Mouse (Mus musculus) A20 (cell line): Measurements from ENCODE around the gene H2-T23.
"Not testable (repeated sequence)": the region's sequence is repeated elsewhere in the genome, so short reads cannot be mapped to it uniquely, and the experiment has no call there.

ENCODE experiments used
- DNase-seq: peaks from one replicate; pipeline ENCODE4 v3.0.0-alpha.2; 2011; ENCODE audit warnings: low read depth, low spot score

H2-T23 gene

GRCm38 (mm10) chr17:36023710-36024654 lies 8.7 kb downstream of the H2-T23 start:
- DNase-seq: no peak

DNA sequence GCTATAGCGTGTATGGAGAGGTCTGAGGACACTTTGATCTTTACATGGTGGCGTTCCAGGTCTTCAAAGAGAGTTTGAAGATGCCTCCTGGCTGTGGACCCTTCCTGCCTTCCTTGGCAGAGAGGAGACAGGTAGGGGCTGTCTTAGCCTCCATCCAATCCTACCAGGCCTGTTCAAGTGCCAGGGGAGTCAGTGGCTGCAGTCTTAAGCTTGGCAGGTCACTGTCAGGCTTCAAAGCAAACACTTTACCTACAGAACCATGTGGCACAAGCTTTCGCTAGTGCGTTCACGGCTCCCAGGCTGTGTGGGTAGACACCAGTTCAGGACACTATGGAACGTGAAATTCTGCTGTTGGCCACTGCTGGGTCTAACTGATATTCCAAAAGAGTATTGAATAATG lies 9.7 kb downstream of the H2-T23 start:
- DNase-seq: no peak

DNA sequence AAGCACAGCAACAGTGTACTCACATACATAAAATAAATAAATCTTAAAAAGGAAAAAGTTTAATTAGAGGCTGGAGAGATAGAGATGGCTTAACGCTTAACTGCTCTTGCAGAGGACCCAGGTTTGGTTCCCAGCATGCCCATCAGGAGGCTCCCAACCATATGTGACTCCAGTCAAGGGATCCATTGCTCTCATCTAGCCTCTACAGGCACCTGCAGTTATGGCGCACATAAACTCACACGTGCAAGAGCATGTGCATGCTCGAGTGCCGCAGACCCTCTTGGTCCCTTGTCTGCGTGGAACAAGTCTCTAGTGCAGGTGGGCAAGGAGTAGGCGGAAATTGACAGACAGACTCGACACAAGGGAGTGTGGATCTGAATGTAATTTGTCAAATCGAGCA lies 10.6 kb downstream of the H2-T23 start:
- DNase-seq: no peak

DNA sequence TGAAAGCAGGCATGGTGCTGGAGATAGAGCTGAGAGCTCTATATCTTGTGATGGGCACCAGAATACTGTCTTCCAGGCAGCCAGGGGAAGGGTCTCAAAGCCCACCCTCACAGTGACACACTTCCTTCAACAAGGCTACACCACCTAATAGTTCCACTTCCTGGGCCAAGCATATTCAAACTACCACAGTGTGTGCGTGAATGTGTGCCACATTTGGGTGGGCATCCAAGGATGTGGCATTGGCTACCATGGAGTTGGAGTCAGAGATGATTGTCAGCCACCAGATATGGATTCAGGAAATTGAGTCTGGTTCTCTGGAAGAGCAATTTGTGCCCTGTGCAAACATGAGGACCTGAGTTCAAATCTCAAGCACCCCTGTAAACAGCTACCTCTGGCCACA lies 11.3 kb downstream of the H2-T23 start:
- DNase-seq: peak; percentile 34

DNA sequence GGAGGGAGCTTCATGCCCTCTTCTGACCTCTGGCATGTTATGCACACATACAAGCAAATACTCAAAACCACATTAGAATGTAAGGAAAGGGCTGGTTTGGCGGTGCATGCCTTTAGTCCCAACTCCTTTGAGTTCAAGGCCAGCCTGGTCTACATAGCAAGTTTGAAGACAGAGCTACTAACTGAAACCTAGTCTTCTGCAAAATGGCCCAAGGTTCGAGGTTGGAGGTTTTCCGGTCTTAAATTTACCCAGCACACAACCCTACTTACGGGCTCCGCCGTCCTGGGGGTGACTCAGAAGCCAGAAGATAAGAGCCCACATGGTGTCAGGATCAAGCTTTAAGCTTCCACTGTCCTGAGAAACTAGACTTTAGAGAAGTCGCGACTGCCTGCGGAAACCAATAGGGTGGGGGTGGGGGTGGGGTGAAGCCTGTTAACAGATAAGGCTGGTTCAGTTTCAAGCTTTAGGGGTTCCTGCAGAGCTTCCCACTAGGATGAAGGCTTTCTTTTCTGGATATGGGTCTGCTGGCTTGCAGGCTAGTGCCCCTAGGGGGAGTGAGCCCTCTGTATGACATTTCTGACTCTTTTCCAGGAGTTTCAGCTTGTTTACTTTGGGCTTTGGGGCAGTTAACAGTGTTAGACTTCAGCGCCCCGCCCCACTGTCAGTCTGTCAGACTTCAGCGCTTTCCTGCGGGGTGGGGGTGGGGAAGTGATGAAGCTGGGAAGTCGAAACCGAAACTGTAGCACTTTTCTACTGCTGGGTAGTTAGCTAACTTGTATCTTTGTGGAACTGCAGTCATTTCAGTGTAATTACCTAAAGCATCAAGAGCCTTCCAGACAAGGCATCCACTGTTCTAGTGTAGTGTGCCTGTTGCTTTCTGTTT lies 12.2 kb downstream of the H2-T23 start, which contains the start of gene H2-T24:
Gene H2-T24, minus strand, starts transcription at position 370 of the 883 bp plus-strand sequence.
- peak; percentile 96 for DNase-seq

GRCm38 (mm10) chr17:36019519-36019918 lies 13.1 kb downstream of the H2-T23 start:
- DNase-seq: peak; percentile 37

- no peak for DNase-seq
Measured at GRCm38 (mm10) chr17:36018979-36019378, 13.7 kb downstream of the H2-T23 start.

- DNase-seq: no peak
Measured at GRCm38 (mm10) chr17:36017046-36017445, 15.6 kb downstream of the H2-T23 start.

DNA sequence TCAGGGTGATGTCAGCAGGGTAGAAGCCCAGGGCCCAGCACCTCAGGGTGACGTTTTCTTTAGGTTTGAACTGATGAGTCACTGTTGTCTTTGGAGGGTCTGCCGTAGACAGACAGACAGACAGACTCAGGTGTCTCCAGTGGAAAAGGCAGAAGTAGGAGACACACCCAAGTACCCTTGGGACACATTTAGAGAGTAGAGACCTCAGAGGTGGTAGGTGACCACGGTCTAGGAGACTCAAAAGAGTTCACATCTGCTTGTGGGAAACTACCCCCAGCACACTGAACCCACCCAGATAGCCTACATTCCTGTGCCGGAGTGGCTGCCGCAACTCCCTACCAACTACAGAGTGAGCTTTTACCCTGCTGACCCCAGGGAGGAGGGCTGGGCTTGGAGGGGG lies 17.7 kb downstream of the H2-T23 start:
- DNase-seq: no peak

GRCm38 (mm10) chr17:36004409-36004808 lies 28.2 kb downstream of the H2-T23 start:
- DNase-seq: not testable (repeated sequence)

DNA sequence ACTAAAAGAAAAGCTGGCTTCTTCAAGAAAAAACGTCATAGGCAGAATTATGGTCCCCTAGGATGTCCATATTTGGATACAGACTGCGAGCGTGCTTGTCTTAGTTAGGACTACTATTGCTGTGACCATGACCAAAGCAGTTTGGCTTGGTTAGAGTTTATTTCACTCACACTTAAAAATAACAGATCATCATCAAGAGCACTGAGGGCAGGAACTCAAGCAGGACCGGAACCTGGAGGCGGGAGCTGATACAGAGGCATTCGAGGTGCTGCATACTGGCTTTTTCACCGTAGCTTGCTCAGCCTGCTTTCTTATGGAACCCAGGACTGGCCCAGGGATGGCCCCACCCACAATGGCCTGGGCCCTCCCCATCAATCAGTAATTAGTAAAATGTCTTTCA lies 29.3 kb downstream of the H2-T23 start:
- DNase-seq: no peak

DNA sequence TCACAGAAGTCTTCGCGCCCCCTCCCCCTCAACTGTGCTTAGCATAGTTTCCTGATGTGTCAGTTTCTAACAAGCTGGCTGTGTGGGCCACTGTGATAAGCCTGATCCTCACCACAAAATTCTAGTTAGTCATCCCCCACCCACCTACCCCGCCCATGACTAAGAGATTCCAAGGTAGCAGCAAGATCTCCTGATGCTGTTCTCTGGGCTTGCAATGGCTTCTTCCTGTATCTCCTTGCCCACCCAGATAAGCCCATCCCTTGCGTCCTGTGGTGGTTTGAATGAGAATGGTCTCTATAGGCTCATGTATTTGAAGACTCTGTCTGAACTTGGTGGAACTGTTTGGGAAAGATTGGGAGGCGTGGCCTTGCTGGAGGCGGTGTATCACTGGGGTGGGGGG lies 30.7 kb downstream of the H2-T23 start:
- DNase-seq: no peak

DNA sequence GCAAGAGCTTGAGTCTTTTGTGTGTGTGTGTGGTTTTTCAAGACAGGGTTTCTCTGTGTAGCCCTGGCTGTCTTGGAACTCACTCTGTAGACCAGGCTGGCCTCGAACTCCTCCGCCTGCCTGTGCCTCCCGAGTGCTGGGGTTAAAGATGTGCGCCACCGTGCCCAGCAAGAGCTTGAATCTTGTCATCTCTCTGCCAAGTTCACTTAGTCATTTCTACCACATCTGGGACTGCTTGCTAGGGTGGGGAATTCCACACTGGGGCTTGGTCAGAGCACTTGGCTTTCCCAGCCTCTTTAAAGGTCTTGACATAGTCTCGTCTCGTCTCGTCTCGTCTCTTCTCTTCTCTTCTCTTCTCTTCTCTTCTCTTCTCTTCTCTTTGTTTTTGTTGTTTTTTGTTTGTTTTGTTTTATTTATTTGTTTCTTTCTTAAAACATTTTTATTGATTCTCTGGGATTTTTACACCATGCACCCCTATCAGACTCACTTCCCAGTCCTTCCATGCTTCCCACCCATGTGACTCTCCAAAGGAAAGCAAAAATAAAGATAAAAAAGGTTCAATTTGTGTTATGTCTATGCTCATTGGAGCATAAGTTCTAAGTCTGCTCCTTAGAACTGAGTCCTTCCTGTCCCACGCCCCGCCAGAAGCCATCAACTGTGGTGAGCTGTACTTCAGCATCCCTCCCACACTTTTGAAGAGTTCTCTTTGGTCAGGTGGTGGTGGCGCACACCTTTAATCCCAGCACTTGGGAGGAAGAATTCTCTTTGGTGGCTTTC lies 31.3 kb downstream of the H2-T23 start:
- peak; percentile 53 for DNase-seq

DNA sequence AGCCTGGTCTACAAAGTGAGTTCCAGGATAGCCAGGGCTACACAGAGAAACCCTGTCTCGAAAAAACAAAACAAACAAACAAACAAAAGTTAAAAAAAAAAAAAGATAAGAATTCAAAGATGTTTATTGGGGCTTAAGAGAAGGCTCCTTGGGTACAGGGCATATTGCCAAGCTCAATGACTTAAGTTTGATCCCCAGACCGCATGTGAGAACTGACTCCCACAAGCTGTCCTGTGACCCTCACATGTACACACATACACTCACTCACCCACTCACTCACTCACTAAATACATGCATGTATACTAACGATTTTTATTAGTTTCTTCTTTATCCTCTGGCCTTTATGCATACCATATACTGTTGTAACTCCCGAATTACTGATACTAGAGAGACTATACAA lies 32.3 kb downstream of the H2-T23 start:
- DNase-seq: no peak

- DNase-seq: peak; percentile 87
Measured at GRCm38 (mm10) chr17:35999356-35999755, 33.3 kb downstream of the H2-T23 start.

DNA sequence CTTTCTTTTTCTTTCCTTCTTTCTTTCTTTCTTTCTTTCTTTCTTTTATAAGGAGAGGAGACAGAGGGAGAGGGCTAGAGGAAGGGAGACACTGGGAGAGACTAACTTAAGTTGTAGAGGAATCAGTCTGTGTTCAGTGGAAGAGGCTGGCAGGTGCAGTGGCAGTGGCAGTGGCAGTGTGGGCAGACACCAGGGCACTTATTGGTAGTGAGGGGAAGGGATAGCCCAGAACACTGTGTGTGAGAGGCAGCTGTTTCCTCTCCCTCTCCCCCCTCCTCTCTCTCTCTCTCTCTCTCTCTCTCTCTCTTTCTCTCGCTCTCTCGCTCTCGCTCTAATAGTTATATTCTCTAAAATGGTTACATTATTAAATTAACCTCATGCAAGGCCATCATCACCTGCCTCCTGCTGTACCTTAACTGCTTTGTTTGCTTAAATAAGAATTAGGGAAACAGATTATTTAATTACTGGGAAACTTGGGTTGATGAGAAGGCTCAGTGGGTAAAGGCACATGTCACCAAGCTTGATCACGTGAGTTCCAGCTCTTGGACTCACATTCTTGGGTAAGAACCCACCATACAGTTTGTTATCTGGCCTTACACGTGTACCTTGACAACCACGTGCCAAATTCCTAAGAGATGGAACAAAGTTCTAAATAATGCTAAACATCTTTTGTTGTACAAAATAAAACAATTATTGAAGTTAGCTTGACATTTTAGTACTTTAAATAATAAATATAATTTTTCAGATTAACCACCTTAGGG lies 33.9 kb downstream of the H2-T23 start:
- DNase-seq: peak; percentile 75

DNA sequence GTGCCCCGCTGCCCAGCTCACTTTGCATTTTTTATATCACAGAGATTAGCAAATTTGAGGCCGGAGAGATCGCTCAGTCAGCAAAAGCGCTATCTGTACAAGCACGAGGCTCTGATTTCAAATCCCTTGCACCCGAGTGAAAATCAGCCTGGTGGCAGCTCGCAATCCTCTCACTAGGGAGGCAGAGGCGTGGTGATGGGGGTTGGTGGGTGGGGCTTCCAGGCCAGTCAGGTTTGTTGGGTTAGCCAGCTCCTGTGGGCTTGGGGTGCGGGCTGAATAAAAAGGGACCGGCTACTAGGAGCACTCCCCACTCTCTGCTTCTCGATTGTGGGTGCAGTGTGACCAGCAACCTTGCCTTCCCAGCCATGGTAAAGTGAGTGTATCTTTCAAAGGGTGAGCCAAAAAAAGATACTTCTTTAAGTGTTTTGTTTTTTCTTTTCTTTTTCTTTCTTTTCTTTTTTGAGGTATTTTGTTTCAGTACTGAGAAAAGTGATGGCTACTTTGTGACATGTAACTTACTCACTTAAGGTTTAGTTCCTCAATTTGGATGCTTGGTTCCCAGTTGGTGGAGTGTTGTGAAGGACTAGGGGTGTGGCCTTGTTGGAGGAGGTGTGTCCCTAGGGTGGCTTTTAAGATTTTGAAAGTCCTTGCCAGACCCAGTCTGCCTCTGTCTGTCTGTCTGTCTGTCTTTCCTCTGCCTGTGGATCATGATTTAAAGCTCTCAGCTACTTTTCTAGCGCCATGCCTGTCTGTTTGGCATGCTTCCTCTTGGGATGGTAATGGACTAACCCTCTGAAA lies 34.7 kb downstream of the H2-T23 start:
- peak; percentile 87 for DNase-seq

DNA sequence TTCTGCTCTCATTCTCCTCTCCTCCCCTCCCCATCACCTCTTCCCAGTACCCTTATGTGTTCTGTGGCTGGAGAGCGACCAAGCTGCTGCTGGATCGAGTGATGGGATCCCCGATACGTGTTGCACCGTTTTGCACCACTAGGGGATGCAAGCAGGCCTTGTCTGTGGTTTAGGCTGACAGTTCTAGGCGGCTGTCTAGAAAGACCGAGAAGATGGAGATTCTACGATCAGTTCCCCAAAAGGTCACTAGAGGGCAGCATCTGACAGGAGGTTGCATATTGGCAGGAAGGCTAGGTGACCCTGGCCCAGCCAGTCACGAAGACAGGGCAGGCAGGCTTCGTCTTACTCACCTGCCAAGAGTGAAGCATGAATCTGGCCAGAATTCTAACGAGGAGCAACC lies 35.7 kb downstream of the H2-T23 start:
- DNase-seq: peak; percentile 99

- no peak for DNase-seq
Measured at GRCm38 (mm10) chr17:35994879-35995240, 37.8 kb downstream of the H2-T23 start.
